Mouse (Mus musculus) C2C12 (cell line): ENCODE measurements around the gene Nptxr. TPM values are rescaled to one million over a fixed set of nuclear protein-coding genes. Genes with fewer than 3 reads are reported as not detected.

Source experiments
- H3K27me3 ChIP-seq: one replicate; pipeline ENCODE4 v1.6.1; 2011; ENCODE audit not compliant: control insufficient read depth, insufficient read depth, insufficient read length
- H3K36me3 ChIP-seq: one replicate; pipeline ENCODE4 v1.6.1; 2011; ENCODE audit not compliant: control insufficient read depth, insufficient read depth
- H3K4me3 ChIP-seq: one replicate; pipeline ENCODE4 v1.5.1; 2011; ENCODE audit warnings: mild to moderate bottlenecking, control low read depth; ENCODE audit not compliant: poor library complexity, insufficient read depth, severe bottlenecking
- H3K79me2 ChIP-seq: one replicate; pipeline ENCODE4 v1.6.1; 2011; ENCODE audit not compliant: control insufficient read depth, insufficient read depth
- H3K79me3 ChIP-seq: one replicate; pipeline ENCODE4 v1.6.1; 2011; ENCODE audit warnings: low read depth, control low read depth
- H3ac ChIP-seq: one replicate; pipeline ENCODE3; 2011; ENCODE audit warnings: low read depth; ENCODE audit not compliant: control insufficient read depth, insufficient read length
- CEBPB ChIP-seq: IDR thresholded peaks from one replicate; pipeline ENCODE4 v1.6.1; 2011; ENCODE audit warnings: low read depth, mild to moderate bottlenecking, control low read depth, moderate library complexity
- CTCF ChIP-seq: IDR thresholded peaks from one replicate; pipeline ENCODE4 v1.5.1; 2011; ENCODE audit not compliant: control insufficient read depth, insufficient read depth, insufficient read length
- FOSL1 ChIP-seq: IDR thresholded peaks from one replicate; pipeline ENCODE4 v1.8.0; 2011; ENCODE audit warnings: mild to moderate bottlenecking, low read length; ENCODE audit not compliant: poor library complexity, insufficient read depth, severe bottlenecking
- MAX ChIP-seq: IDR thresholded peaks from one replicate; pipeline ENCODE4 v1.6.1; 2011; ENCODE audit warnings: mild to moderate bottlenecking, control low read depth
- MYOD1 ChIP-seq: IDR thresholded peaks from one replicate; pipeline ENCODE4 v1.6.1; 2011; ENCODE audit warnings: low read depth; ENCODE audit not compliant: control insufficient read depth, insufficient read length
- MYOG ChIP-seq: IDR thresholded peaks from one replicate; pipeline ENCODE4 v1.6.1; 2011; ENCODE audit not compliant: control insufficient read depth, insufficient read length; ENCODE audit errors: extremely low read depth
- USF1 ChIP-seq: IDR thresholded peaks from one replicate; pipeline ENCODE4 v1.6.1; 2011; ENCODE audit warnings: low read depth, mild to moderate bottlenecking, control low read depth, moderate library complexity
- polyA plus RNA-seq: library from polyadenylated mRNA; unstranded; fragments of >200 nt; fragmentation: generic; extraction: Trizol; gene quantifications from one replicate; pipeline ENCODE4 v1.2.1, GENCODE M21; 2012; ENCODE audit warnings: missing spikeins

Gene Nptxr
- polyA plus RNA-seq, 1 experiment: 26.6 TPM

DNA sequence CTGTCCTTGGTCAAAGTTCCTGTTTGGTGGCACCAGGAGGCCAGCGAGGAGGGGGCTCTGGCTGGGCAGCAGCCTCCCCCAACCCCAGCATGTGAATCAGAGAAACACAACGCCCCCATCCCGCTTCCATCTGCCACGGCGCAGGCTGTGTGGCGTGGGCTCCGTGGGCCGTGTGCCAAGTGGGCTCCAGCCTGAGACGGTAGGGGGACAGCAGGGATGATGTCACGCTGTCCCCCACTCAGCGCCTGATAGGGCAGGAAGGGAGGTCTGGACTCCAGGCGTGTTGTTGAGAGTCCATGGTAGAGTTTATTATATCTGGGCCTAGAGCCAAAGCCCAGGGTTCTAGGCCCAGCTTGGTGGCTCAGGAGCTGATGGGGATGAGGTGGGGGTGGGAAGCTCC lies 8.3 kb downstream of the Nptxr start:
- TF ChIP-seq USF1: no peak
- no peak for TF ChIP-seq CTCF
- no peak for TF ChIP-seq MAX
- no peak for TF ChIP-seq CEBPB
- no peak for TF ChIP-seq FOSL1
- no peak for TF ChIP-seq MYOG
- no peak for TF ChIP-seq MYOD1
- Histone ChIP-seq H3K79me2 (peaks cover 17% of the 10 kb centered on the region), H3ac (no peak overlapping the region), H3K27me3 (no peaks in the 10 kb centered on the region), H3K79me3 (peaks cover 1% of the 10 kb centered on the region), H3K36me3 (peaks cover 13% of the 10 kb centered on the region), H3K4me3 (no peak overlapping the region)

DNA sequence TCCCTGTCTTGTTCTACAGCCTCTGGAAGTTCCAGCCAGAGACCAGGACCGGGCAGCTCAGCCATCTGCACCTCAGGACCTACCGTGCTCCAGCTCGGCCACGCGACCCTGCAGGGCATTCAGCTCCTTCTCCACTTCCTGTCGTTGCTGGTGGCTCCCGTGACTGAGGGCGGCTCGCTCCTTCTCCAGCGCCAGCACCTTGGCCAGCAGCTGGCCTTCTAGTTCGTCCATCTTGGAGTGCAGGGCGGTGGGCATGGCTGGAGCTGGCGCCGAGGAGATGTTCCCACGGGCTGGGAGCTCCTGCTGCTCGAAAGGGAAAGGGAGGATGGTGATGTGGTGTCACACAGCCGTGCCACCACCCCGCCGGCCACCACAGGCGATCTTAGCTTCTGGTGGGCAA lies 10.4 kb downstream of the Nptxr start:
- Histone ChIP-seq H3K4me3 (no peak overlapping the region), H3ac (no peak overlapping the region), H3K79me2 (peaks cover 8% of the 10 kb centered on the region), H3K27me3 (no peaks in the 10 kb centered on the region), H3K36me3 (peaks cover 19% of the 10 kb centered on the region), H3K79me3 (peaks cover 1% of the 10 kb centered on the region)
- TF ChIP-seq MAX (no peak), MYOG (no peak), MYOD1 (no peak), FOSL1 (no peak), USF1 (no peak), CEBPB (no peak), CTCF (no peak)

DNA sequence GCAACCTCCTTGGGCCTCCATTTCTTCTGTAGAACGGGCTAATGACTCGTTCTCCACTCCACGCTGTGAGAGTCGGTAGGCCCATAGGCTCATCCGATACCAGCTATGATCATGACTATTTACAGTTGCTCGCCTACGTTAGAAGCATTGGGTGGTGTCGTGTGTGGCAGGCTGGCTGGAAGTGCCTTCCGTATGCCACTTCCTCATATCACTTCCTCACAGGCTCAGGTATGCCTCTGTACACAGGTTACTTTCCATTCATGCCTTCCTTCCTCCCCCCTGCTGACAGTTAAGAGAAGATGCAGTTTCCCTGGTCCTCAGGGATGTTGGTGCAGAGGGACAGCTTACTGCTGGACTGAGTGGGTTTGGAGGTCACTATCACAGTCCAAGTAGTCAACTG lies 11.5 kb downstream of the Nptxr start:
- Histone ChIP-seq H3K36me3 (peaks cover 19% of the 10 kb centered on the region), H3K79me3 (no peaks in the 10 kb centered on the region), H3K27me3 (no peaks in the 10 kb centered on the region), H3K79me2 (peaks cover 8% of the 10 kb centered on the region), H3K4me3 (no peak overlapping the region), H3ac (no peak overlapping the region)
- TF ChIP-seq FOSL1: no peak
- TF ChIP-seq USF1: no peak
- no peak for TF ChIP-seq CTCF
- TF ChIP-seq MYOG: no peak
- no peak for TF ChIP-seq MAX
- TF ChIP-seq MYOD1: no peak
- no peak for TF ChIP-seq CEBPB

DNA sequence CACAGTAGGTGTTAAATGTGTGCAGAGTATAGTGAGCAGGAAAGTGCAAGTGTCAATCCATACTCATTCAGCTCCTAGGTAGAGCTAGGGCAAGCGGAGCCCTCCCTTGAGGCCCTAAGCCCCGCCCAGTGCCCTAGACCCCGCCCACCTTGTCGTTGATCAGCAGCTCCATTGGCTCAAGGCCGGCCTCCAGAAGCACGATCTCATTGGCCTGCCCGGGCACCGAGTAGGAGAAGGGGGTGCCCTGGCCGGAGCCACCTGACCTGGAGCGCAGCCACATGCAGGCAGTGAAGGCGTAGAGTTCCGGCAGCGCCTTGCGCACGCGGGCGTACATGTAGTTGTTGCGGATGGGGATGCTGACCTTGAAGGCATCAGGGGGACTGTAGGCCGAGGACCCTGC lies 12.1 kb downstream of the Nptxr start:
- H3ac ChIP-seq: no peak overlapping the region
- H3K79me2 ChIP-seq: peaks cover 8% of the 10 kb centered on the region
- no peaks in the 10 kb centered on the region for H3K27me3 ChIP-seq
- no peak overlapping the region for H3K4me3 ChIP-seq
- TF ChIP-seq CTCF: no peak
- no peak for TF ChIP-seq MYOD1
- no peak for TF ChIP-seq CEBPB
- TF ChIP-seq FOSL1: no peak
- no peak for TF ChIP-seq MAX
- TF ChIP-seq USF1: no peak
- no peak for TF ChIP-seq MYOG
- peaks cover 19% of the 10 kb centered on the region for H3K36me3 ChIP-seq
- no peaks in the 10 kb centered on the region for H3K79me3 ChIP-seq

DNA sequence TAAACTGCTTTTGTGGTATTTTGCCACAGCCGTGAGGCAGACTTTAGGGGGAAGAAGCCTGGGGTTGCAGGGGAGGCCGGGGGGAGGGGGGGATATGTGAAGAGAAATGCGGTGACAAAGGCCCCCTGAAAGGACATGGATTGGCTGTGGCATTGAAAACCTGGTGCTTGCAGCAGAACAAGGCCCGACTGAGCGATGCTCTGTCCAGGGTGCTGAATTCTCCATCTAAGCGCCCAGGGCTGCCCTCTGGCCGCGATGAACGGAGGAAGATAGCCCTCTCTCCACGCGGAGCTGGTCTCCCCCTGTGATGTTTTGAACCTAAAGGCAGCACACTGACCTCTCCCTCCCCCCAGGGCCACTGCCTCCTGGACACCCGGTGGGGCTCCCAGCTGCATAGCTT lies 13.1 kb downstream of the Nptxr start:
- Histone ChIP-seq H3K4me3 (no peak overlapping the region), H3ac (no peak overlapping the region), H3K79me3 (no peaks in the 10 kb centered on the region), H3K27me3 (no peaks in the 10 kb centered on the region), H3K79me2 (peaks cover 8% of the 10 kb centered on the region), H3K36me3 (peaks cover 19% of the 10 kb centered on the region)
- TF ChIP-seq CEBPB: no peak

DNA sequence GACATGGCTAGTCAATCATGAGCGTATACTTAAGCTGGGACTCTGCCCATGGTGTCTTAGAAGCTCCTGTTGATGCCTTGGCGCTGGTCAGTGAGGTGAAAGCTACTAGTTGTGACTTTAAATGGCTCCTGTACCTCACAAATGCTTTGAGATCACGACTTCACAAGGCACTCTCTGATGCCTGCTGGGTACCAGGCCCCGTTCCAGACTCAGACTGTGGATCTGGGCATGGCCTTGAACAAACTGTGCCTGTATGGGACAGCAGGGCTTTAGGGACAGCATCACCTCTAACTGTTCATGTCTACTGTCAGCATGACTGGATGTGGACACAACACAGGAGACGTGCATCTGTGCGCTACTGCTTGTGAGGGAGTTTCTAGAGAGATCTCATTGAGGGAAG lies 13.7 kb downstream of the Nptxr start:
- Histone ChIP-seq H3K27me3 (no peaks in the 10 kb centered on the region), H3K4me3 (no peak overlapping the region), H3K36me3 (peaks cover 19% of the 10 kb centered on the region), H3ac (no peak overlapping the region), H3K79me3 (no peaks in the 10 kb centered on the region), H3K79me2 (peaks cover 8% of the 10 kb centered on the region)
- TF ChIP-seq USF1 (no peak), MYOD1 (no peak), MAX (no peak), CEBPB (no peak), MYOG (no peak), FOSL1 (no peak), CTCF (no peak)
